Mouse (Mus musculus) limb, embryonic 14.5 days (tissue): ENCODE measurements around the gene Olfr325. TPM values are rescaled to one million over a fixed set of nuclear protein-coding genes. Genes with fewer than 3 reads are reported as not detected.

Experiments
- ATAC-seq: fragments of 200-750 bp; cut with Nextera tagmentation; 2 replicates; pipeline ENCODE4 v1.8.0; 2017; ENCODE audit warnings: low read depth, moderate number of reproducible peaks, moderate TSS enrichment; ENCODE audit not compliant: low FRiP score
- DNase-seq: peaks from one replicate; pipeline ENCODE4 v3.0.0-alpha.2; 2015; ENCODE audit warnings: low spot score
- H3K27ac ChIP-seq: fragments of 300-500 bp; sonication (generic); replicated peaks from 2 replicates; pipeline ENCODE4 v1.5.1; 2014; ENCODE audit warnings: low read depth, mild to moderate bottlenecking, low read length, moderate library complexity, mixed read lengths
- H3K27me3 ChIP-seq: fragments of 300-500 bp; sonication (generic); 2 replicates; pipeline ENCODE4 v1.6.1; 2014; ENCODE audit warnings: low read length, mixed read lengths; ENCODE audit not compliant: control insufficient read depth, insufficient read depth
- H3K36me3 ChIP-seq: fragments of 300-500 bp; sonication (generic); 2 replicates; pipeline ENCODE4 v1.6.1; 2014; ENCODE audit warnings: mild to moderate bottlenecking, low read length, moderate library complexity, mixed read lengths; ENCODE audit not compliant: control insufficient read depth, insufficient read depth
- H3K4me1 ChIP-seq: fragments of 300-500 bp; sonication (generic); 2 replicates; pipeline ENCODE4 v1.6.1; 2014; ENCODE audit warnings: antibody characterized with exemption, low read length, mixed read lengths; ENCODE audit not compliant: control insufficient read depth, insufficient read depth
- H3K4me2 ChIP-seq: fragments of 300-500 bp; sonication (generic); replicated peaks from 2 replicates; pipeline ENCODE4 v1.6.1; 2014; ENCODE audit warnings: low read depth, mild to moderate bottlenecking, low read length, moderate library complexity; ENCODE audit not compliant: severe bottlenecking
- H3K4me3 ChIP-seq: fragments of 300-500 bp; sonication (generic); replicated peaks from 2 replicates; pipeline ENCODE4 v1.5.1; 2014; ENCODE audit warnings: low read length
- H3K9ac ChIP-seq: fragments of 300-500 bp; sonication (generic); 2 replicates; pipeline ENCODE4 v1.6.1; 2014; ENCODE audit warnings: mild to moderate bottlenecking, low read depth, low read length, moderate library complexity; ENCODE audit not compliant: severe bottlenecking
- H3K9me3 ChIP-seq: fragments of 300-500 bp; sonication (generic); 2 replicates; pipeline ENCODE4 v1.6.1; 2016; ENCODE audit warnings: low read length; ENCODE audit not compliant: control insufficient read depth
- POLR2A ChIP-seq: fragments of 200-500 bp; IDR thresholded peaks from 2 replicates; pipeline ENCODE4 v1.8.0; 2012; ENCODE audit warnings: inconsistent platforms, mild to moderate bottlenecking, moderate library complexity, borderline replicate concordance; ENCODE audit not compliant: insufficient read depth, insufficient read length; ENCODE audit errors: extremely low read depth
- WGBS: fragments of 180-500 bp; shearing (Covaris S2); extraction: QIAGEN DNeasy Blood & Tissue Kit; methylation state at CpG from one replicate; pipeline ENCODE4 v1.1.7; 2014; 5-methylcytosine and 5-hydroxymethylcytosine counted together
- polyA plus RNA-seq, 2 experiments: library from polyadenylated mRNA; depleted of rRNA in 1 of 2; stranded (reverse) in 1 of 2; unstranded in 1 of 2; fragments of >200 nt; fragmentation: Nextera tagmentation in 1 of 2; extraction: Ambion mirVana in 1 of 2; gene quantifications; 2 replicates each; pipeline versions ENCODE4 v1.2.1 to v1.2.3; 2012 to 2014

The Olfr325 gene
- polyA plus RNA-seq, 2 experiments, result not detected

DNA sequence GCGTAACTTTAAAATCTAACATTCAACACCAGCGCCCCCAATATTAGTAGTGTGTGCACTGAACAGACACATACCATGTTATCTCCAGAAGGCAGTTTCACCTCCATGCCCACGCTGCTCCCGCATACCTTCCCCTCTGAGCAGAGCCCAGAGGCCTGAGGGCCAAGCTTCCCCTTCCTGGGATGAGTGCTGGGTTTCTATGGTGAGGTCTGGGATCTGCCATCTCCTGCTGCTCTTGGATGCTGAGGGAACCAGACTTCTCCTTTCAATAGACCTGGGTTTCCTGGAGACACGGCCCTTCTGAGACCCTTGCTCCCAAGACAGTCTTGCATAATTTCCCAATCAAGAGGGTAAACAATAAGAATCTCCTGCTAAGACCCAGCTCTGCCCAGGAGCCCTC is 52.9 kb downstream of the Olfr325 start, which contains the start of gene Olfr323:
TSS of gene Olfr323 (minus strand) at position 101 of the 400 bp plus-strand sequence.
- Histone ChIP-seq H3K36me3 (no peaks in the 10 kb centered on the region), H3K27me3 (no peaks in the 10 kb centered on the region), H3K4me2 (no peak within 1 kb of the TSS), H3K4me3 (no peak within 1 kb of the TSS), H3K9me3 (no peaks in the 10 kb centered on the region), H3K9ac (no peak within 1 kb of the TSS), H3K27ac (no peak within 1 kb of the TSS), H3K4me1 (no peaks in the 10 kb centered on the region)
- WGBS, result 85% methylated on average over 5 of the region's 5 CpGs
- ATAC-seq (no peak), DNase-seq (no peak)
- TF ChIP-seq POLR2A, result no peak

Other genes with a start within 250 kb of the Olfr325 start
- 35.2 and 44.3 TPM in 2 replicates for gene Zfp672, start 247.4 kb upstream of the Olfr325 start, polyA plus RNA-seq (2012; rRNA removed)
- 40.7 and 42.4 TPM in 2 replicates for gene Zfp672, start 247.4 kb upstream of the Olfr325 start, polyA plus RNA-seq (2014; fragmentation: Nextera tagmentation; extraction: Ambion mirVana)
- gene Sh3bp5l, start 247.0 kb upstream of the Olfr325 start, polyA plus RNA-seq (2012; rRNA removed), result 25.6 and 30.7 TPM in 2 replicates
- gene Sh3bp5l, start 247.0 kb upstream of the Olfr325 start, polyA plus RNA-seq (2014; fragmentation: Nextera tagmentation; extraction: Ambion mirVana), result 24.4 and 28.5 TPM in 2 replicates
- gene Lypd8, start 198.7 kb upstream of the Olfr325 start, polyA plus RNA-seq (2012; rRNA removed), result 0.06 and 0.44 TPM in 2 replicates
- gene Lypd8, start 198.7 kb upstream of the Olfr325 start, polyA plus RNA-seq (2014; fragmentation: Nextera tagmentation; extraction: Ambion mirVana), result not detected in 2 replicates
- not detected in 2 replicates for gene 1810065E05Rik, start 156.6 kb upstream of the Olfr325 start, polyA plus RNA-seq (2012; rRNA removed)
- gene 1810065E05Rik, start 156.6 kb upstream of the Olfr325 start, polyA plus RNA-seq (2014; fragmentation: Nextera tagmentation; extraction: Ambion mirVana), result not detected in 2 replicates
- not detected in 2 replicates for gene Gm12253, start 145.2 kb upstream of the Olfr325 start, polyA plus RNA-seq (2012; rRNA removed)
- not detected in 2 replicates for gene Gm12253, start 145.2 kb upstream of the Olfr325 start, polyA plus RNA-seq (2014; fragmentation: Nextera tagmentation; extraction: Ambion mirVana)
- not detected in 2 replicates for gene Lypd9, start 124.8 kb upstream of the Olfr325 start, polyA plus RNA-seq (2012; rRNA removed)
- not detected in 2 replicates for gene Lypd9, start 124.8 kb upstream of the Olfr325 start, polyA plus RNA-seq (2014; fragmentation: Nextera tagmentation; extraction: Ambion mirVana)
- not detected in 2 replicates for gene Olfr30, start 115.5 kb upstream of the Olfr325 start, polyA plus RNA-seq (2012; rRNA removed)
- not detected in 2 replicates for gene Olfr30, start 115.5 kb upstream of the Olfr325 start, polyA plus RNA-seq (2014; fragmentation: Nextera tagmentation; extraction: Ambion mirVana)
- not detected in 2 replicates for gene Olfr332, start 85.2 kb upstream of the Olfr325 start, polyA plus RNA-seq (2012; rRNA removed)
- gene Olfr332, start 85.2 kb upstream of the Olfr325 start, polyA plus RNA-seq (2014; fragmentation: Nextera tagmentation; extraction: Ambion mirVana), result not detected in 2 replicates
- gene Olfr331, start 75.2 kb upstream of the Olfr325 start, polyA plus RNA-seq (2012; rRNA removed), result not detected in 2 replicates
- gene Olfr331, start 75.2 kb upstream of the Olfr325 start, polyA plus RNA-seq (2014; fragmentation: Nextera tagmentation; extraction: Ambion mirVana), result not detected in 2 replicates
- gene Olfr330, start 42.9 kb upstream of the Olfr325 start, polyA plus RNA-seq (2012; rRNA removed), result 0.06 TPM in 1 of 2 replicates, not detected in the other
- gene Olfr330, start 42.9 kb upstream of the Olfr325 start, polyA plus RNA-seq (2014; fragmentation: Nextera tagmentation; extraction: Ambion mirVana), result not detected in 2 replicates
- gene Olfr329-ps, start 31.3 kb upstream of the Olfr325 start, polyA plus RNA-seq (2012; rRNA removed), result 0.09 TPM in 1 of 2 replicates, not detected in the other
- gene Olfr329-ps, start 31.3 kb upstream of the Olfr325 start, polyA plus RNA-seq (2014; fragmentation: Nextera tagmentation; extraction: Ambion mirVana), result not detected in 2 replicates
- gene Olfr328, start 22.1 kb upstream of the Olfr325 start, polyA plus RNA-seq (2012; rRNA removed), result 0.01 TPM in 1 of 2 replicates, not detected in the other
- 0.07 and 0.11 TPM in 2 replicates for gene Olfr328, start 22.1 kb upstream of the Olfr325 start, polyA plus RNA-seq (2014; fragmentation: Nextera tagmentation; extraction: Ambion mirVana)
- 0.09 and 0.15 TPM in 2 replicates for gene Olfr224, start 7.2 kb upstream of the Olfr325 start, polyA plus RNA-seq (2012; rRNA removed)
- gene Olfr224, start 7.2 kb upstream of the Olfr325 start, polyA plus RNA-seq (2014; fragmentation: Nextera tagmentation; extraction: Ambion mirVana), result not detected in 2 replicates
- not detected in 2 replicates for gene Olfr324, start 17.4 kb downstream of the Olfr325 start, polyA plus RNA-seq (2012; rRNA removed)
- not detected in 2 replicates for gene Olfr324, start 17.4 kb downstream of the Olfr325 start, polyA plus RNA-seq (2014; fragmentation: Nextera tagmentation; extraction: Ambion mirVana)
- not detected in 2 replicates for gene 2210407C18Rik, start 38.3 kb downstream of the Olfr325 start, polyA plus RNA-seq (2012; rRNA removed)
- not detected in 2 replicates for gene 2210407C18Rik, start 38.3 kb downstream of the Olfr325 start, polyA plus RNA-seq (2014; fragmentation: Nextera tagmentation; extraction: Ambion mirVana)
- not detected in 2 replicates for gene Olfr323, start 52.8 kb downstream of the Olfr325 start, polyA plus RNA-seq (2012; rRNA removed)
- not detected in 2 replicates for gene Olfr323, start 52.8 kb downstream of the Olfr325 start, polyA plus RNA-seq (2014; fragmentation: Nextera tagmentation; extraction: Ambion mirVana)
- 0.06 and 0.14 TPM in 2 replicates for gene Trim58, start 62.7 kb downstream of the Olfr325 start, polyA plus RNA-seq (2012; rRNA removed)
- not detected in 2 replicates for gene Trim58, start 62.7 kb downstream of the Olfr325 start, polyA plus RNA-seq (2014; fragmentation: Nextera tagmentation; extraction: Ambion mirVana)
- not detected in 2 replicates for gene Olfr322, start 81.1 kb downstream of the Olfr325 start, polyA plus RNA-seq (2012; rRNA removed)
- gene Olfr322, start 81.1 kb downstream of the Olfr325 start, polyA plus RNA-seq (2014; fragmentation: Nextera tagmentation; extraction: Ambion mirVana), result not detected in 2 replicates
- gene Olfr320, start 103.4 kb downstream of the Olfr325 start, polyA plus RNA-seq (2012; rRNA removed), result not detected in 2 replicates
- gene Olfr320, start 103.4 kb downstream of the Olfr325 start, polyA plus RNA-seq (2014; fragmentation: Nextera tagmentation; extraction: Ambion mirVana), result not detected in 2 replicates
- gene Olfr319, start 121.4 kb downstream of the Olfr325 start, polyA plus RNA-seq (2012; rRNA removed), result not detected in 2 replicates
- not detected in 2 replicates for gene Olfr319, start 121.4 kb downstream of the Olfr325 start, polyA plus RNA-seq (2014; fragmentation: Nextera tagmentation; extraction: Ambion mirVana)
- not detected in 2 replicates for gene Olfr318, start 146.3 kb downstream of the Olfr325 start, polyA plus RNA-seq (2012; rRNA removed)
- not detected in 2 replicates for gene Olfr318, start 146.3 kb downstream of the Olfr325 start, polyA plus RNA-seq (2014; fragmentation: Nextera tagmentation; extraction: Ambion mirVana)
- gene Olfr317, start 161.5 kb downstream of the Olfr325 start, polyA plus RNA-seq (2012; rRNA removed), result not detected in 2 replicates
- not detected in 2 replicates for gene Olfr317, start 161.5 kb downstream of the Olfr325 start, polyA plus RNA-seq (2014; fragmentation: Nextera tagmentation; extraction: Ambion mirVana)
- not detected in 2 replicates for gene Olfr316, start 175.0 kb downstream of the Olfr325 start, polyA plus RNA-seq (2012; rRNA removed)
- gene Olfr316, start 175.0 kb downstream of the Olfr325 start, polyA plus RNA-seq (2014; fragmentation: Nextera tagmentation; extraction: Ambion mirVana), result not detected in 2 replicates
- not detected in 2 replicates for gene Olfr315, start 195.5 kb downstream of the Olfr325 start, polyA plus RNA-seq (2012; rRNA removed)
- gene Olfr315, start 195.5 kb downstream of the Olfr325 start, polyA plus RNA-seq (2014; fragmentation: Nextera tagmentation; extraction: Ambion mirVana), result not detected in 2 replicates
- not detected in 2 replicates for gene Olfr314, start 205.2 kb downstream of the Olfr325 start, polyA plus RNA-seq (2012; rRNA removed)
- not detected in 2 replicates for gene Olfr314, start 205.2 kb downstream of the Olfr325 start, polyA plus RNA-seq (2014; fragmentation: Nextera tagmentation; extraction: Ambion mirVana)
- not detected in 2 replicates for gene Fam183b, start 224.2 kb downstream of the Olfr325 start, polyA plus RNA-seq (2012; rRNA removed)
- not detected in 2 replicates for gene Fam183b, start 224.2 kb downstream of the Olfr325 start, polyA plus RNA-seq (2014; fragmentation: Nextera tagmentation; extraction: Ambion mirVana)
- gene Olfr313, start 237.3 kb downstream of the Olfr325 start, polyA plus RNA-seq (2012; rRNA removed), result not detected in 2 replicates
- not detected in 2 replicates for gene Olfr313, start 237.3 kb downstream of the Olfr325 start, polyA plus RNA-seq (2014; fragmentation: Nextera tagmentation; extraction: Ambion mirVana)